Mouse (Mus musculus): ENCODE results near the gene Cdx4. TPM values are rescaled to one million over a fixed set of nuclear protein-coding genes. Genes with fewer than 3 reads are reported as not detected.

The Cdx4 gene
- not detected in 2 replicates for polyA plus RNA-seq (2012; ENCODE audit: insufficient read depth, insufficient read length, missing spikeins)

DNA sequence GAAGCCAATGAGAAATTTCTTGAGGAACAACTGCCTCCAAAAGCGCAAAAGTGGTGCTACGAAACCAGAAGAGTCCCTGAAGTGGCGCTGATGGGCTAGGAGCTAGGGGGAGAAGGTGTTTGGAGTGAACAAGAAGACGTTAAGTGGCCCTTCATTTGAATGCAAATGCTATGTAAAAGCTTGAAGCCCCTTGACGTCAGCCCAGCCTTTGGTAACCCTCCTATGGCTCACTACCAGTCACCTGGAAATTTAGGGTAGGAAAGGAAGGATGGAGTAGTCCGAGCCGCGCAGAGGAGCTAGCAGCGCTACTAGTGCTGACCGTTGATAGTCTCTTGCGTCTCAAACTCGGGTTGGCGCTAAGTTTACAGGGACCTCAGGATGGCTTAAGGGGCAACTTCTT, at the start of gene Cdx4:
Gene Cdx4, plus strand, starts transcription at position 253 of the 400 bp plus-strand sequence.
- no peak for TF ChIP-seq POLR2A (IDR thresholded peaks at IDR 0.05; ENCODE audit: borderline replicate concordance, low read depth, low read length)
- TF ChIP-seq CTCF (IDR thresholded peaks at IDR 0.05; ENCODE audit: low read depth, low read length), result no peak
- Histone ChIP-seq H3K4me3 (ENCODE audit: insufficient read depth, low read length) (no peak within 1 kb of the TSS), H3K4me1 (ENCODE audit: control insufficient read depth, insufficient read depth, low read length) (no peaks in the 10 kb centered on the region), H3K27ac (ENCODE audit: insufficient read depth, low read depth, low read length) (no peak within 1 kb of the TSS)

DNA sequence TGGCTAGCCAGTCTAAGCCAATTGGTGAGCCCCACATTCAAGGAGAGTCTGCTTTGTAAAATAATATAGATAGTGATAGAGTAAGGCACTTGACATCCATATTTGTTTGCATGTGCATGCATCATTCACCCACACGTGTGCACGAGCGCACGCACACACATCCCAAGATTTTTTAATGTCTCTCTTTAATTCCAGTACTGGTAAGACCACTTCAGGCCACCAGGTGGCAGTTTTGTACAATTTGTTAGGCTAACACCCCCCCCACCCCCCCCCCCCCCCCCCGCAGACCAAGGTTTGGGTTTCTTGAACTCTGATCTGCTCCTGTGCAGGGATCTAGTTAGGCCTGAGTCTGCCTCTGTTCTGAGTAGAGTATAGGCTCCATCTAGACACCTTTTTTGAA, 46.9 kb upstream of the Cdx4 start:
- H3K4me1 ChIP-seq (ENCODE audit: control insufficient read depth, insufficient read depth, low read length), result no peaks in the 10 kb centered on the region

DNA sequence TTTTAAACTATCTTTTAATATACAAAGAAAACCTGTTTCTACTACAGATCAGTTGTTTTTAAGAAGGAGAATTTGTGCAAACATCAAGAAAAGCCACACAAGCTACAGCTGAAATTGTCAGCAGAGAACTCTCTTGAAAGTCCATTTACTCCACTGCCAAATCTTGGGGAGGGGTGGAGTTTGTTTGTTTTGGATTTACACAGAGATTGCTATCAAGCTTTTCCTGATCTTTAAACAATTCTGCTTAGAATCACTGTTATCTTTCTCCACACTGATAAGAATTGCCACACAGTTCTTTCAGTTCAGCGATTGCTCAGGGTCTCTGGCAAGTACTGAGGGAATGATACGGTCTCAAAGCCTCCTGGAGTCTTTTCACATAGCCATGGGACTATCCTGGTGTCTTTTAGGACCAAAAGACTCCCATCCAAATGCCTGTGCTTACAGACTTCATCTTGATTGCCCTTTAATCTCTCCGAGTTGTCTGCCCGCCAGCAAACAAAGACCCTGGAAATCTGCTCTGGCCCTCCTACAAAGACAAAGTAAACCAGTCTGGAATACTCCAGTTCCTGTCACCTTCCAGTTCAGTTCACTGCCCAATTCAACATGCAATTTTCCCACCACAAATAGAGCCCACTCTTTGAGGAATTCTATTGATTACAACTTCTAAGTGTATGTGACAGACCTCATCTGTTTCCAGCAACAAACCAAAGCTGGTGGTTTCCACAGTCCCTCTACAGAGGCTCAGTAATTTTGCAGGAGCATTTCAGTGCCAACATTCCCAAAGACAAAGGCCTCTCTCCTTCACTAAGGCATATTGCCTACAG, 34.1 kb upstream of the Cdx4 start:
- H3K4me1 ChIP-seq (ENCODE audit: control insufficient read depth, insufficient read depth, low read length), result no peaks in the 10 kb centered on the region
- TF ChIP-seq POLR2A (IDR thresholded peaks at IDR 0.05; ENCODE audit: borderline replicate concordance, low read depth, low read length) (no peak), CTCF (IDR thresholded peaks at IDR 0.05; ENCODE audit: low read depth, low read length) (no peak)
- no peak overlapping the region for H3K27ac ChIP-seq (ENCODE audit: insufficient read depth, low read depth, low read length)

More for the DNA sequence above, 46.9 kb upstream of the Cdx4 start:
- no peak overlapping the region for H3K27ac ChIP-seq (ENCODE audit: insufficient read depth, low read depth, low read length)
- no peak for TF ChIP-seq POLR2A (IDR thresholded peaks at IDR 0.05; ENCODE audit: borderline replicate concordance, low read depth, low read length)
- no peak for TF ChIP-seq CTCF (IDR thresholded peaks at IDR 0.05; ENCODE audit: low read depth, low read length)
- H3K4me3 ChIP-seq (ENCODE audit: insufficient read depth, low read length), result no peak overlapping the region

DNA sequence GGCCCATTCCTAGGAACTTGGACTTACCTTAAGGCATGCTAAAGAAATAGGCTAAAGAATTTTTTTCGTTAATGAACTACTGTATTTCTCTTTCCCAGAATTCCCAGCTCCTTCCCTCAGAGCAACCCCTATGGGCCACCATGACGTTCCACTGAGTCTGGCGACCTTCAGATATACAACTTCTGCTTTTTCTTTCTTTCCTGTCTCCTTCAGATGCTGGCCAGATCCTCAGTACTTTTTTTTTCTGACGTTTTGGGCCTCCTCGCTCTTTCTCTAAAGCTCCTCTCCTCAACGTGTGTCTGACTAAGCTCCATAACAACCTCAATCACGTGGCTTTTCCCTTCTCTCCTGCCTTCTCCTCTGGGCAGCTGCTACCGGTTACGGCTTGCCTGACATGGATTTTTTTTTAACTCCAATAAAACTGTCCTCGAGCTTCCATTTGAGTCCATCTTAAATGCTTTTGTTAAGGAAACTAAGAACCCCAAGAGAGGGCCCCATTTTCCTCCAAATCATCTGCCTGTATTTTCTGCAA, 33.3 kb upstream of the Cdx4 start:
- no peaks in the 10 kb centered on the region for H3K4me1 ChIP-seq (ENCODE audit: control insufficient read depth, insufficient read depth, low read length)
- no peak overlapping the region for H3K27ac ChIP-seq (ENCODE audit: insufficient read depth, low read depth, low read length)
- H3K4me3 ChIP-seq (ENCODE audit: insufficient read depth, low read length), result no peak overlapping the region
- no peak for TF ChIP-seq CTCF (IDR thresholded peaks at IDR 0.05; ENCODE audit: low read depth, low read length)
- no peak for TF ChIP-seq POLR2A (IDR thresholded peaks at IDR 0.05; ENCODE audit: borderline replicate concordance, low read depth, low read length)

More for the DNA sequence above, 34.1 kb upstream of the Cdx4 start:
- no peak overlapping the region for H3K4me3 ChIP-seq (ENCODE audit: insufficient read depth, low read length)

DNA sequence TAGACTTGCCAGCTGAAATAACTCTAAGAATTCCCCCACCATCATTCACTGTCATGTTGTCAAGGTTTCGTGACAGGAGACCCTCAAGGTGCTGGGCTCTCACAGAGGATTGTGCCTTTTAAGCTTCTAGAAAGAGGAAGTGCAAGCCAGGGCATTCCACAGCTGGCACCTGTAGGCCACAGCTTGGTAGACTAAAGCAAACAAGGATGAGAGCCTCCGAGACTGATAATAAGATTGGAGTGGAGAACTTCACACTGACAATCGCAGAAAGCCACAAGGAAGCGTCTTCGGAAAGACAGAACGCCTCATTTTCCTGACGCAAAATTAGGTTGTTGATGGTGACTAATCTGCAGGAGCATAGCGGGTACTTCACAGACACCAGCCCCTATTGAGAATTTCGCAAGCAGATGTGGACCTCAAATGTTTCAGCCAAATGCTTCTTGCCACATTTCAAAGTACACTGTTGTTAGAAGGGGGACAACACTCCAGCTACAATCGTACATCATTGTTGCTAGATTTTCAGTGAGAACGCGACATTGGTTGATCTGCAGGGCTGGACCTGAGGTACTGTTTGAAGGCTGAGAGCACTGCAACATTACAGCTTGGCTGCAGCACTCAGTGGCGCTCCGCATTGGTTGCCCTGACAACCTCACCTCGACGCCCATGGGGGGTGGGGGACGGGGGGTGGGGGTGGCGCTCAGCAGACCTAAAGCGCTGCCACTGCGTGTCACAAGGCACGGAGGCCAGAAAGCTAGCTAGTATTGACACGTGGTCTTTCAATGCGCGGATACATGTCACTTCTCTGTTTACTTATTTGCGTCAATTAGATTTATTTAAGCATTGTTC, 32.5 kb upstream of the Cdx4 start:
- no peak overlapping the region for H3K4me3 ChIP-seq (ENCODE audit: insufficient read depth, low read length)
- TF ChIP-seq POLR2A (IDR thresholded peaks at IDR 0.05; ENCODE audit: borderline replicate concordance, low read depth, low read length) (no peak), CTCF (IDR thresholded peaks at IDR 0.05; ENCODE audit: low read depth, low read length) (no peak)
- no peaks in the 10 kb centered on the region for H3K4me1 ChIP-seq (ENCODE audit: control insufficient read depth, insufficient read depth, low read length)
- H3K27ac ChIP-seq (ENCODE audit: insufficient read depth, low read depth, low read length), result no peak overlapping the region

DNA sequence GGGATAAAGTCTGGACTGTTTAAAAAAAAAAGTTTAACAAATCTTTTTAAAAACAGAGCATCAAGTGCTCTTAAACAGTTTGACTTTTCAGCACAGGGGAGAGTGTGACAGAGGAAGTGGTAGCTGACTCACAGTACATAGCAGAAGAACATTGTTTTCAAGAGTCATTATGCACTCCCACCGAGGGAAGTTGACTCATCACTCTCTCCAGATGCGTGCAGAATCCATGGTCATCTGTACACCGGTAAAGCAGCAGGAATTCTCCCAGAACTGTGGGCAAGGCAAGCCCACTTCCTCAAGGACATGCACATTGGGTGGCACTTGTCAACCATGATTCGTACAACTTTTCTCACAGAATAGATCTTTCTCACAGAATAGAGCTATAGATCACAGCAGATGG, 22.3 kb upstream of the Cdx4 start:
- Histone ChIP-seq H3K4me3 (ENCODE audit: insufficient read depth, low read length) (no peak overlapping the region), H3K4me1 (ENCODE audit: control insufficient read depth, insufficient read depth, low read length) (no peaks in the 10 kb centered on the region), H3K27ac (ENCODE audit: insufficient read depth, low read depth, low read length) (no peak overlapping the region)
- TF ChIP-seq POLR2A (IDR thresholded peaks at IDR 0.05; ENCODE audit: borderline replicate concordance, low read depth, low read length), result no peak
- TF ChIP-seq CTCF (IDR thresholded peaks at IDR 0.05; ENCODE audit: low read depth, low read length), result no peak

DNA sequence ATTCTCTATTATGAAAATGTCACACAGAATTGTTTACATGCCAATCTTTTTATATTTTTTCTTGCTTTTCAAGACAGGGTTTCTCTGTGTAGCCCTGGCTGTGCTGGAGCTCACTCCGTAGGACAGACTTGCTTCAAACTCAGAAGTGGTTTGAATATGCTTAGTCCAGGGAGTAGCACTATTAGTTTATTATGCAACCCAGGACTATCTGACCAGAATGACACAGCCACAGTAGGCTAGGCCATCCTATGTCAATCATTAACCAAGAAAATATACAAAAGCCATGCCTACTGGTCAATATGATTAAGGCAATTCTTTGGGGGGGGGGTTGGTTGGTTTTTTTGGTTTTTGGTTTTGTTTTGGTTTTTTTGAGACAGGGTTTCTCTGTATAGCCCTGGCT, 12.9 kb upstream of the Cdx4 start:
- Histone ChIP-seq H3K27ac (ENCODE audit: insufficient read depth, low read depth, low read length) (no peak overlapping the region), H3K4me3 (ENCODE audit: insufficient read depth, low read length) (no peak overlapping the region), H3K4me1 (ENCODE audit: control insufficient read depth, insufficient read depth, low read length) (no peaks in the 10 kb centered on the region)
- no peak for TF ChIP-seq CTCF (IDR thresholded peaks at IDR 0.05; ENCODE audit: low read depth, low read length)
- TF ChIP-seq POLR2A (IDR thresholded peaks at IDR 0.05; ENCODE audit: borderline replicate concordance, low read depth, low read length), result no peak

DNA sequence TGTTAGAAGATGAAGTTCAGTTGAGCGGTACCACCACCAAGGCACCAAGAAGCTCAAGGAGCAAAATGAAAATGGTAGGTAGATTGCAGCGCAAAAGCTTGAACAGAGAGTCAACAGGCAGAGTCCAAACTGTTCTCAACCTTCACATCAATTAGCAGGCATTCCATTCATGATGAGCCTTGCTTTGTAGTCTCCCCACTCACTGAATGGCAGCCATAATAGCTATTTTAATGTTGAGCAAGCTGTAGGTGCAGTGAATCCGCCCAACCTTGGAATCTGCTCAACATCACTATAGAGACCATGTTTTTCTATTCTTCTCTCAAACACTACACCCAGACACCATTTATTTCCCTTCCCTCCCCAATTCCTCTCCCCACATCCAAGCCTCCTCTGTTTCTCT, 9.5 kb upstream of the Cdx4 start:
- TF ChIP-seq POLR2A (IDR thresholded peaks at IDR 0.05; ENCODE audit: borderline replicate concordance, low read depth, low read length) (no peak), CTCF (IDR thresholded peaks at IDR 0.05; ENCODE audit: low read depth, low read length) (no peak)
- Histone ChIP-seq H3K4me3 (ENCODE audit: insufficient read depth, low read length) (no peak overlapping the region), H3K4me1 (ENCODE audit: control insufficient read depth, insufficient read depth, low read length) (no peaks in the 10 kb centered on the region), H3K27ac (ENCODE audit: insufficient read depth, low read depth, low read length) (no peak overlapping the region)

DNA sequence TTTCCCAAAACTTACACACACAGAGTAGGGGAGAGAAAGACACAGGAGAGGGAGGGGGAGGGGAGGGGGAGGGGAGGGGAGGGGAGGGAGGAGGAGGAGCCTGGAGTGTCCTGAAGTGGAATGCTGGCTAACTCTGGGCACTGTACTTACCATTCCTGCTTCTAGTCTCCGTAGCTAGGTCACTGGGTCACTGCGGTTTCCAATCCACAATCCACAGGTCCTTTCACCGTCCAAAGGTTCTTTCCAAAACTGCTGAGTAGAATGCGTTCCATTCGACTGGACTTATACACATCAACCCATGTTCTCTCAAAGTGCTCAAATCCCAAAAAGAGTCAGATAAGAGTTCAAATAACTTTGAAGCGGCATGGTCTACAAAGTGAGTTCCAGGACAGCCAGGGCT, 7.1 kb upstream of the Cdx4 start:
- Histone ChIP-seq H3K4me1 (ENCODE audit: control insufficient read depth, insufficient read depth, low read length) (no peaks in the 10 kb centered on the region), H3K27ac (ENCODE audit: insufficient read depth, low read depth, low read length) (no peak overlapping the region), H3K4me3 (ENCODE audit: insufficient read depth, low read length) (no peak overlapping the region)
- no peak for TF ChIP-seq CTCF (IDR thresholded peaks at IDR 0.05; ENCODE audit: low read depth, low read length)
- no peak for TF ChIP-seq POLR2A (IDR thresholded peaks at IDR 0.05; ENCODE audit: borderline replicate concordance, low read depth, low read length)

Measured in bone marrow macrophage, adult 2 months (primary cell).